Mouse (Mus musculus) ES-Bruce4 (cell line): ENCODE results near the gene Paf1.

Experiments used
- CTCF ChIP-seq: IDR thresholded peaks from one replicate; pipeline ENCODE4 v1.8.1; 2011; ENCODE audit warnings: low read depth, low read length
- POLR2A ChIP-seq: IDR thresholded peaks from one replicate; pipeline ENCODE4 v1.8.1; 2011; ENCODE audit warnings: low read length; ENCODE audit not compliant: insufficient read depth

DNA sequence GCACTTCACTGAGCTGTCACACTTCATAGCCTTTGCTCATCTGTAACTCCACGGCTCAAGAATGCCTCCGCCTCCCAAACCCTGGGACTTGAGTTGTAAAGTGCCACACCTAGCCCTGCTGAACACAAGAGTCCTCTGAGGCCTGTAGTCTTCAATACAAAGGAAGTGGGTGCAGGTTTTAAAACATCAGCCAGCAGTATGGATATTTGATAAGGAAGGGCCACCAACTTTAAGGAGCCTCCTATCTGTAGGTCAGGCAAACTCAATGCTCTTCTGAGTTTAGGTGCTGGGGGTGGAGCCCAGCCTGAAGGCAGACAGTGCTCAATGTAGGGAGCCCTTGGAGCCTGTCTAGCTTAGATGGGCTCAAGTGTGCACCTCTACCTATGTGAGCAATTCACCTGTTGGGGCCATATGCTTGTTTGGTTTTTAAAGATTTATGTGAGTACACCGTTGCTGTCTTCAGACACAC lies 38.6 kb upstream of the Paf1 start:
- TF ChIP-seq POLR2A, result no peak
- no peak for TF ChIP-seq CTCF
